Mouse (Mus musculus) heart, embryonic 14.5 days (tissue): ENCODE results near the gene Igf1r. TPM values are rescaled to one million over a fixed set of nuclear protein-coding genes. Genes with fewer than 3 reads are reported as not detected.
A peak's percentile ranks its signal among the peaks of the same experiment; 100 is the strongest.

Experiments
- ATAC-seq: fragments of 200-750 bp; cut with Nextera tagmentation; 2 replicates; pipeline ENCODE4 v1.8.0; 2017; ENCODE audit warnings: low read depth, moderate TSS enrichment; ENCODE audit not compliant: insufficient number of reproducible peaks, insufficient read depth, low FRiP score
- H3K27ac ChIP-seq, 2 experiments: fragments of 200-500 bp in 1 of 2; fragments of 300-500 bp in 1 of 2; sonication (generic) in 1 of 2; replicated peaks in 1 of 2; 2 replicates each; pipeline ENCODE4 v1.5.1; 2012 to 2014; ENCODE audit warnings: low read depth in 2 of 2, low read length in 2 of 2, control low read depth in 1 of 2, mild to moderate bottlenecking in 1 of 2, mixed read lengths in 1 of 2; ENCODE audit not compliant: control insufficient read depth in 1 of 2, insufficient read depth in 1 of 2
- H3K27me3 ChIP-seq: fragments of 300-500 bp; sonication (generic); 2 replicates; pipeline ENCODE4 v1.6.1; 2014; ENCODE audit warnings: mild to moderate bottlenecking, low read length, control low read depth; ENCODE audit not compliant: control insufficient read depth, insufficient read depth
- H3K36me3 ChIP-seq: fragments of 300-500 bp; sonication (generic); 2 replicates; pipeline ENCODE4 v1.6.1; 2014; ENCODE audit warnings: mild to moderate bottlenecking, control low read depth, low read length, mixed read lengths; ENCODE audit not compliant: control insufficient read depth, insufficient read depth
- H3K4me1 ChIP-seq, 2 experiments: fragments of 200-500 bp in 1 of 2; fragments of 300-500 bp in 1 of 2; sonication (generic) in 1 of 2; 2 replicates each; pipeline ENCODE4 v1.6.1; 2012 to 2014; ENCODE audit warnings: low read length in 2 of 2, control low read depth in 1 of 2, mixed read lengths in 1 of 2; ENCODE audit not compliant: control insufficient read depth in 2 of 2, insufficient read depth in 2 of 2
- H3K4me2 ChIP-seq: fragments of 300-500 bp; sonication (generic); 2 replicates; pipeline ENCODE4 v1.6.1; 2014; ENCODE audit warnings: mild to moderate bottlenecking, low read length
- H3K4me3 ChIP-seq, 2 experiments: fragments of 200-500 bp in 1 of 2; fragments of 300-500 bp in 1 of 2; sonication (generic) in 1 of 2; 2 replicates each; pipeline ENCODE4 v1.5.1; 2012 to 2014; ENCODE audit warnings: low read length in 2 of 2, mild to moderate bottlenecking in 2 of 2, control low read depth in 1 of 2, low read depth in 1 of 2, moderate library complexity in 1 of 2; ENCODE audit not compliant: control insufficient read depth in 1 of 2, insufficient read depth in 1 of 2
- H3K9ac ChIP-seq: fragments of 300-500 bp; sonication (generic); 2 replicates; pipeline ENCODE4 v1.6.1; 2014; ENCODE audit warnings: mild to moderate bottlenecking, low read length
- H3K9me3 ChIP-seq: fragments of 300-500 bp; sonication (generic); 2 replicates; pipeline ENCODE4 v1.6.1; 2016; ENCODE audit warnings: low read length, control low read depth; ENCODE audit not compliant: control insufficient read depth
- WGBS: fragments of 180-500 bp; shearing (Covaris S2); extraction: QIAGEN DNeasy Blood & Tissue Kit; methylation state at CpG from one replicate; pipeline ENCODE4 v1.1.7; 2014; 5-methylcytosine and 5-hydroxymethylcytosine counted together
- polyA plus RNA-seq: library from polyadenylated mRNA; unstranded; fragments of >200 nt; fragmentation: Nextera tagmentation; extraction: Ambion mirVana; gene quantifications from 2 replicates; pipeline ENCODE4 v1.2.1, GENCODE M21; 2014

Igf1r gene
- 16.1 and 16.6 TPM in 2 replicates for polyA plus RNA-seq

- Histone ChIP-seq H3K27ac (peak within 1 kb of the TSS; percentile 96 to 100), H3K27me3 (no peaks in the 10 kb centered on the region), H3K4me3 (peak within 1 kb of the TSS; percentile 73 to 89), H3K4me1 (peaks cover 20 to 36% of the 10 kb centered on the region in 2 experiments), H3K4me2 (peak within 1 kb of the TSS; percentile 90), H3K36me3 (no peaks in the 10 kb centered on the region), H3K9ac (peak within 1 kb of the TSS; percentile 98), H3K9me3 (no peaks in the 10 kb centered on the region)
- no peak for ATAC-seq
- under 1% methylated on average over 54 of the region's 62 CpGs for WGBS
These were observed at the start of gene Igf1r for GRCm38 (mm10) chr7:67952777-67953700. Gene Igf1r, plus strand, starts transcription at chr7:67952827.

- WGBS = 80% methylated on average over 2 of the region's 2 CpGs
- no peak for ATAC-seq
- H3K4me1 ChIP-seq = peaks cover 12 to 19% of the 10 kb centered on the region in 2 experiments
These were observed 46.3 kb upstream of the Igf1r start for GRCm38 (mm10) chr7:67906358-67906757.

GRCm38 (mm10) chr7:67907786-67908400, 44.7 kb upstream of the Igf1r start:
- Histone ChIP-seq H3K4me1 (peaks cover 12 to 21% of the 10 kb centered on the region in 2 experiments), H3K4me2 (no peak overlapping the region), H3K9me3 (no peaks in the 10 kb centered on the region), H3K36me3 (no peaks in the 10 kb centered on the region), H3K27me3 (no peaks in the 10 kb centered on the region), H3K4me3 (no peak overlapping the region), H3K9ac (no peak overlapping the region), H3K27ac (no peak overlapping the region)
- 55% methylated on average over 9 of the region's 9 CpGs for WGBS
- no peak; the same call in 1 of the 2 replicates for ATAC-seq

More at GRCm38 (mm10) chr7:67906358-67906757, 46.3 kb upstream of the Igf1r start:
- Histone ChIP-seq H3K4me2 (no peak overlapping the region), H3K9me3 (no peaks in the 10 kb centered on the region), H3K27ac (no peak overlapping the region), H3K9ac (no peak overlapping the region), H3K4me3 (no peak overlapping the region), H3K27me3 (no peaks in the 10 kb centered on the region), H3K36me3 (no peaks in the 10 kb centered on the region)

- ATAC-seq = no peak
- WGBS = 12% methylated on average over 10 of the region's 10 CpGs
- Histone ChIP-seq H3K4me2 (peak overlapping the region; percentile 53), H3K9ac (peak overlapping the region; percentile 55), H3K4me1 (peaks cover 12 to 24% of the 10 kb centered on the region in 2 experiments), H3K36me3 (no peaks in the 10 kb centered on the region), H3K9me3 (no peaks in the 10 kb centered on the region), H3K27ac (peak overlapping the region; percentile 68 to 77), H3K27me3 (no peaks in the 10 kb centered on the region), H3K4me3 (no peak overlapping the region)
These were observed 42.1 kb upstream of the Igf1r start for GRCm38 (mm10) chr7:67910528-67910927.

GRCm38 (mm10) chr7:67910947-67911346, 41.7 kb upstream of the Igf1r start:
- no peak for ATAC-seq

GRCm38 (mm10) chr7:67911841-67912240, 40.8 kb upstream of the Igf1r start:
- ATAC-seq = no peak
- no peak overlapping the region for H3K4me2 ChIP-seq
- no peak overlapping the region for H3K9ac ChIP-seq
- H3K4me3 ChIP-seq = no peak overlapping the region
- no peaks in the 10 kb centered on the region for H3K27me3 ChIP-seq
- H3K27ac ChIP-seq = no peak overlapping the region
- H3K9me3 ChIP-seq = no peaks in the 10 kb centered on the region
- no peaks in the 10 kb centered on the region for H3K36me3 ChIP-seq
- peaks cover 16 to 37% of the 10 kb centered on the region in 2 experiments for H3K4me1 ChIP-seq
- 56% methylated on average over 6 of the region's 6 CpGs for WGBS

More at GRCm38 (mm10) chr7:67910947-67911346, 41.7 kb upstream of the Igf1r start:
- WGBS = 14% methylated on average over 3 of the region's 3 CpGs
- H3K4me1 ChIP-seq = peaks cover 13 to 28% of the 10 kb centered on the region in 2 experiments
- H3K9me3 ChIP-seq = no peaks in the 10 kb centered on the region
- H3K9ac ChIP-seq = peak overlapping the region; percentile 55
- no peaks in the 10 kb centered on the region for H3K36me3 ChIP-seq
- H3K27ac ChIP-seq = peak overlapping the region; percentile 68 to 77
- H3K4me3 ChIP-seq = no peak overlapping the region
- peak overlapping the region; percentile 53 for H3K4me2 ChIP-seq
- H3K27me3 ChIP-seq = no peaks in the 10 kb centered on the region

- Histone ChIP-seq H3K4me3 (no peak overlapping the region), H3K4me1 (peaks cover 20 to 34% of the 10 kb centered on the region in 2 experiments), H3K4me2 (peak overlapping the region; percentile 22), H3K27me3 (no peaks in the 10 kb centered on the region), H3K9ac (no peak overlapping the region), H3K9me3 (no peaks in the 10 kb centered on the region), H3K27ac (peak overlapping the region; percentile 65 to 70), H3K36me3 (no peaks in the 10 kb centered on the region)
- 17% methylated on average over 8 of the region's 8 CpGs for WGBS
- ATAC-seq = peak; percentile 48; the same call in 1 of the 2 replicates
These were observed 35.7 kb upstream of the Igf1r start for GRCm38 (mm10) chr7:67916960-67917359.
